Mouse (Mus musculus) MEL (cell line): ENCODE measurements around the gene D130043K22Rik. TPM values are rescaled to one million over a fixed set of nuclear protein-coding genes. Genes with fewer than 3 reads are reported as not detected.

ENCODE experiments used
- DNase-seq: peaks from one replicate; pipeline ENCODE4 v3.0.0; 2011; ENCODE audit warnings: low read depth, low spot score
- H3K27ac ChIP-seq: 2 replicates; pipeline ENCODE4 v1.5.1; 2012; ENCODE audit warnings: low read depth, mild to moderate bottlenecking, control low read depth, low read length, moderate library complexity; ENCODE audit not compliant: control insufficient read depth
- H3K27me3 ChIP-seq, 2 experiments: fragments of 150-350 bp in 1 of 2; sonication (generic) in 1 of 2; 2 replicates each; pipeline ENCODE4 v1.6.1; 2012; ENCODE audit warnings: low read length in 2 of 2, mild to moderate bottlenecking in 2 of 2, improper control_type of control experiment in 1 of 2, moderate library complexity in 1 of 2; ENCODE audit not compliant: insufficient read depth in 2 of 2, control insufficient read depth in 1 of 2
- H3K36me3 ChIP-seq, 2 experiments: 2 replicates each; pipeline ENCODE4 v1.6.1; 2012 to 2014; ENCODE audit warnings: low read length in 2 of 2, improper control_type of control experiment in 1 of 2, inconsistent platforms in 1 of 2, mild to moderate bottlenecking in 1 of 2; ENCODE audit not compliant: insufficient read depth in 2 of 2, control insufficient read depth in 1 of 2
- H3K4me1 ChIP-seq, 2 experiments: fragments of 150-350 bp in 1 of 2; sonication (generic) in 1 of 2; 2 replicates each; pipeline ENCODE4 v1.6.1; 2012; ENCODE audit warnings: low read length in 2 of 2, improper control_type of control experiment in 1 of 2, mild to moderate bottlenecking in 1 of 2; ENCODE audit not compliant: insufficient read depth in 2 of 2, control insufficient read depth in 1 of 2
- H3K4me3 ChIP-seq, 2 experiments: fragments of 150-350 bp in 1 of 2; sonication (generic) in 1 of 2; 2 replicates each; pipeline ENCODE4 v1.5.1; 2012; ENCODE audit warnings: low read depth in 2 of 2, low read length in 2 of 2, mild to moderate bottlenecking in 2 of 2, moderate library complexity in 2 of 2, control low read depth in 1 of 2, improper control_type of control experiment in 1 of 2; ENCODE audit not compliant: control insufficient read depth in 1 of 2, insufficient read depth in 1 of 2
- H3K79me2 ChIP-seq: 2 replicates; pipeline ENCODE4 v1.6.1; 2012; ENCODE audit warnings: mild to moderate bottlenecking, low read length, moderate library complexity; ENCODE audit not compliant: control insufficient read depth, poor library complexity, insufficient read depth
- H3K9ac ChIP-seq: 2 replicates; pipeline ENCODE4 v1.6.1; 2012; ENCODE audit warnings: low read depth, mild to moderate bottlenecking, control low read depth, low read length, moderate library complexity; ENCODE audit not compliant: control insufficient read depth, poor library complexity, severe bottlenecking
- H3K9me3 ChIP-seq: fragments of 150-350 bp; sonication (generic); replicated peaks from 2 replicates; pipeline ENCODE4 v1.6.1; 2012; ENCODE audit warnings: mild to moderate bottlenecking, low read length, improper control_type of control experiment, moderate library complexity; ENCODE audit not compliant: insufficient read depth
- CHD1 ChIP-seq: IDR thresholded peaks from 2 replicates; pipeline ENCODE4 v1.6.1; 2012; ENCODE audit warnings: low read depth, mild to moderate bottlenecking, inconsistent platforms, low read length, improper control_type of control experiment
- CHD2 ChIP-seq: IDR thresholded peaks from 2 replicates; pipeline ENCODE4 v1.6.1; 2011; ENCODE audit warnings: low read length, improper control_type of control experiment
- E2F4 ChIP-seq: IDR thresholded peaks from 2 replicates; pipeline ENCODE4 v1.6.1; 2011; ENCODE audit warnings: low read depth, low read length, improper control_type of control experiment, borderline replicate concordance
- GATA1 ChIP-seq: IDR thresholded peaks from 2 replicates; pipeline ENCODE4 v1.6.1; 2011; ENCODE audit warnings: low read depth, low read length, improper control_type of control experiment
- HCFC1 ChIP-seq: IDR thresholded peaks from 2 replicates; pipeline ENCODE4 v1.6.1; 2012; ENCODE audit warnings: low read depth, mild to moderate bottlenecking, inconsistent platforms, low read length, improper control_type of control experiment, moderate library complexity
- MAZ ChIP-seq: IDR thresholded peaks from 2 replicates; pipeline ENCODE4 v1.6.1; 2012; ENCODE audit warnings: low read depth, mild to moderate bottlenecking, inconsistent platforms, low read length, improper control_type of control experiment
- MXI1 ChIP-seq: IDR thresholded peaks from 2 replicates; pipeline ENCODE4 v1.6.1; 2011; ENCODE audit warnings: mild to moderate bottlenecking, low read depth, low read length, improper control_type of control experiment
- MYC ChIP-seq: IDR thresholded peaks from 2 replicates; pipeline ENCODE4 v1.6.1; 2011; ENCODE audit warnings: low read depth, mild to moderate bottlenecking, low read length, improper control_type of control experiment, moderate library complexity
- RAD21 ChIP-seq: IDR thresholded peaks from 2 replicates; pipeline ENCODE4 v1.6.1; 2011; ENCODE audit warnings: mild to moderate bottlenecking, low read depth, low read length, improper control_type of control experiment
- SIN3A ChIP-seq: IDR thresholded peaks from 2 replicates; pipeline ENCODE4 v1.6.1; 2012; ENCODE audit warnings: low read length, improper control_type of control experiment, inconsistent platforms
- SMC3 ChIP-seq: IDR thresholded peaks from 2 replicates; pipeline ENCODE4 v1.6.1; 2011; ENCODE audit warnings: low read depth, low read length, improper control_type of control experiment
- UBTF ChIP-seq: IDR thresholded peaks from 2 replicates; pipeline ENCODE4 v1.6.1; 2012; ENCODE audit warnings: low read depth, mild to moderate bottlenecking, inconsistent platforms, low read length, improper control_type of control experiment, moderate library complexity, borderline replicate concordance; ENCODE audit not compliant: insufficient read depth
- USF1 ChIP-seq: IDR thresholded peaks from 2 replicates; pipeline ENCODE4 v1.6.1; 2014; ENCODE audit warnings: low read depth, mild to moderate bottlenecking, inconsistent platforms, low read length, improper control_type of control experiment, moderate library complexity
- ZMIZ1 ChIP-seq: IDR thresholded peaks from 2 replicates; pipeline ENCODE4 v1.6.1; 2012; ENCODE audit warnings: low read depth, mild to moderate bottlenecking, inconsistent platforms, low read length, improper control_type of control experiment, moderate library complexity
- ZNF384 ChIP-seq: IDR thresholded peaks from 2 replicates; pipeline ENCODE4 v1.6.1; 2012; ENCODE audit warnings: low read depth, mild to moderate bottlenecking, inconsistent platforms, low read length, improper control_type of control experiment
- polyA plus RNA-seq, 2 experiments: library from polyadenylated mRNA; stranded (reverse) in 1 of 2; unstranded in 1 of 2; fragments of >175 nt in 1 of 2; fragments of >200 nt in 1 of 2; gene quantifications; 2 replicates each; pipeline versions ENCODE4 v1.2.1 to v1.2.4; 2012; ENCODE audit warnings: low replicate concordance in 2 of 2, low read depth in 1 of 2; ENCODE audit not compliant: insufficient read length in 2 of 2, insufficient read depth in 1 of 2, missing spikeins in 1 of 2
- total RNA-seq: library from RNA; depleted of rRNA; stranded (reverse); fragments of 300-350 nt; gene quantifications from 2 replicates; pipeline ENCODE4 v1.2.3, GENCODE M21; 2012

D130043K22Rik gene
- total and polyA plus RNA-seq, 3 experiments: not detected

DNA sequence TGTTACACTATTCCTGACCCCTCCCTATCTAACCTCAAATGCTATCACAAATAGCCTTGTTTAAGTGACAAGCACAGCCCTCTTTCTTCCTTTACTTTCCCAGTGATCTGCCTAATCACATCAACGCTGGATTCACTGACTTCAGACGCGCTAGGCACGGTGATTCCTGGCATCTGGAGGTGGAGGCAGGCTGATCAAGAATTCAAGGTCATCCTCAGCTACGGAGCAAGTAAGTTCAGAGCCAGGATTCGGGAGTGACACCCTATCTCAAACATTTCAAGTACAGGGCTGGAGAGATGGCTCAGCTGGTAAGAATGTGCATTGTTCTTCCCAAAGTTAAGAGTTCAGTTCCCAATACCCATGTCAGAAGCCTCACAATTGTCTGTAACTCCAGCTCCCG, 18.8 kb upstream of the D130043K22Rik start:
- H3K27ac ChIP-seq: no peak overlapping the region
- H3K9ac ChIP-seq: no peak overlapping the region
- no peak for DNase-seq
- no peaks in the 10 kb centered on the region for H3K27me3 ChIP-seq
- no peaks in the 10 kb centered on the region for H3K9me3 ChIP-seq
- H3K4me3 ChIP-seq: no peak overlapping the region
- H3K36me3 ChIP-seq: peaks cover 0 to 4% of the 10 kb centered on the region in 2 experiments; a peak in 1 of 4 replicates
- TF ChIP-seq E2F4 (no peak), HCFC1 (no peak), CHD1 (no peak), CHD2 (no peak), GATA1 (no peak), ZMIZ1 (no peak), RAD21 (no peak), SMC3 (no peak), MAZ (no peak), USF1 (no peak), UBTF (no peak)
- TF ChIP-seq, all 39 proteins: peak for 0
- no peaks in the 10 kb centered on the region for H3K4me1 ChIP-seq
- peaks cover 9% of the 10 kb centered on the region for H3K79me2 ChIP-seq

DNA sequence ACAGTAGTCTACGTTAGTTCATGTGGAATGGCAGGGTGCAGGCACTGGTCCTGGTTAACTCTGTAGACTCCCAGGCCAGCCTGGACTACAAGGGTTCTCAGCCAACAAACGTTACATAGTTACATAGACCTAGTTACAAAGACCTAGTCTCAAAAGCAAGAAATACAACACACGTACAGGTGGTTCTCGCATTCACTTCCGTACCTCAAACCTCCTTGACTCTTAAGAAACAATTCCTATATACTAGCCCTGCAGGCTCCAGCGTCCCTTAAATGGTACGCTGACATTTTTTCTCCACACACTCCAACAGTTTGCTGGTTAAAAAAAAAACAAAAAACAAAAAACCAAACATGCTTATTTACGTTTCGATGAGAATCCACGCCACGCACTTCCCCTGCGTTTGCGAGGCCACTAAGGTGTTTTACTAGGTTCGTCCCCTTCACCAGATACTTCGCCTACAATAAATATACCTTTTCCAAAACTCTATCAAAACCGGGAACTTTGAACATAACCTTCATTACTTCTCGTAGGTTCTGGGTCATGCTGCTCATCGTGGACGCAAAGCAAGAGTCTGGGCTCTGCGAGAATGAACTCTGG, 14.1 kb upstream of the D130043K22Rik start:
- no peaks in the 10 kb centered on the region for H3K9me3 ChIP-seq
- peak overlapping the region; percentile 92 for H3K9ac ChIP-seq
- H3K4me3 ChIP-seq: peak overlapping the region; percentile 67 to 89
- H3K36me3 ChIP-seq: peaks cover 3 to 19% of the 10 kb centered on the region in 2 experiments
- peak; percentile 46 for TF ChIP-seq MYC
- no peak for TF ChIP-seq GATA1
- TF ChIP-seq SIN3A: peak; percentile 52; the same call in 1 of the 2 replicates
- no peak for TF ChIP-seq UBTF
- 0 out of 2 replicates have a peak, but pooled peaks have one; percentile 23 for TF ChIP-seq MXI1
- TF ChIP-seq ZNF384: peak; percentile 56
- TF ChIP-seq CHD1: peak; percentile 72; the same call in 1 of the 2 replicates
- no peaks in the 10 kb centered on the region for H3K27me3 ChIP-seq
- peak; percentile 65 for DNase-seq
- H3K27ac ChIP-seq: peak overlapping the region; percentile 79
- H3K4me1 ChIP-seq: no peaks in the 10 kb centered on the region; a peak in 3 of 4 replicates
- H3K79me2 ChIP-seq: peaks cover 44% of the 10 kb centered on the region
